Mouse (Mus musculus) ES-E14 (cell line): ENCODE data around the gene Clint1.

Experiments used
- MAFK ChIP-seq: IDR thresholded peaks from 2 replicates; pipeline ENCODE4 v1.6.1; 2014; ENCODE audit warnings: mild to moderate bottlenecking, low read depth, low read length, inconsistent platforms; ENCODE audit not compliant: insufficient read depth
- ZNF384 ChIP-seq: IDR thresholded peaks from 2 replicates; pipeline ENCODE4 v1.6.1; 2012; ENCODE audit warnings: low read depth, low read length, inconsistent platforms

DNA sequence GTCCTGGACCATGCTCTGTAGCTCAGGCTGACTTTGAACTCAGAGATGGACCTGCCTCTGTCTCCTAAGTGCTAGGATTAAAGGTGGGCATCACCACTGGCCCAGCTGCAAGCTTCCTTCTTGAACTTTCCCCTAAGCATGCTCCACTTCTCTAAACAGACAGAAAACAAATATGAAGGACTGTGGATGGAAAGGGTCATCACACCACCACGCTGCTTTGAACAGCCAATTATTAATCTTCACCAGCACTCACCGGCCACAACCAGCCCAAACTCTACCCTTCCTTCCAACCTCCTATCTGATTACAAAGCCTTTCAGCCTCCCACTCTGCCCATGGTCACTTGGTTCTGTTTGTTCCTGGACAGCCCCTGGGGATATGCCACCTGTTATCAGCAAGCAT, 45.6 kb upstream of the Clint1 start:
- TF ChIP-seq MAFK, result no peak
- TF ChIP-seq ZNF384, result no peak
